ENCODE assay signal across 9 mouse cellular contexts in genomic region chr9:35318537-35319172, GRCm38 (mm10). TPM values are rescaled to one million over a fixed set of nuclear protein-coding genes. Genes with fewer than 3 reads are reported as not detected.
A peak's percentile ranks its signal among the peaks of the same experiment; 100 is the strongest.
DNase-seq lines count a peak whose midpoint lies in the region; ATAC-seq lines count a peak whose summit lies in the region.
"Had no signal": no experiment of that assay in that cellular context is flagged by ENCODE, and none has a peak within 500 bp of the region (broad histone marks: within the 10 kb centered on the region; RNA-seq: fewer than 3 reads in every experiment).

No protein-coding gene starts in this region.

- no peak overlapping the region for H3K4me3 ChIP-seq in forebrain, embryonic 12.5 days (replicated peaks)
- no peak overlapping the region for H3K4me3 ChIP-seq in stomach, embryonic 14.5 days (ENCODE audit: low read depth, low read length)
- H3K4me3 ChIP-seq: megakaryocyte, embryonic 14.5 days had no signal

- DNase-seq in lung, adult 18-20 months: peak; percentile 26 to 35
- DNase-seq in lung, postnatal 25 days (ENCODE audit: low spot score): no peak
- peak; percentile 76 for DNase-seq in kidney, postnatal 10 days
- DNase-seq in gastrocnemius, adult 18-20 months (ENCODE audit: low spot score): no peak
- no peak for DNase-seq in heart, postnatal 36 days
- DNase-seq in gastrocnemius, postnatal 14 days: no peak

- intact Hi-C loops in heart, postnatal 36 days (cut with DNase I): no loop called here
- intact Hi-C loops in gastrocnemius, postnatal 14 days (cut with DNase I; ENCODE audit: low total_unique reads): no loop called here

- no peaks in the 10 kb centered on the region for H3K36me3 ChIP-seq in forebrain, embryonic 12.5 days (replicated peaks)
- H3K36me3 ChIP-seq in stomach, embryonic 14.5 days (ENCODE audit: control insufficient read depth, insufficient read depth, low read length): no peaks in the 10 kb centered on the region

- H3K9ac ChIP-seq in forebrain, embryonic 12.5 days: no peak overlapping the region
- no peak overlapping the region for H3K9ac ChIP-seq in stomach, embryonic 14.5 days (replicated peaks; ENCODE audit: low read depth, low read length)

- H3K27ac ChIP-seq in forebrain, embryonic 12.5 days: peak overlapping the region; percentile 20; the same call in 1 of the 2 replicates
- peak overlapping the region; percentile 39; the same call in 1 of the 2 replicates for H3K27ac ChIP-seq in stomach, embryonic 14.5 days (ENCODE audit: low read length)

- H3K4me2 ChIP-seq in forebrain, embryonic 12.5 days: no peak overlapping the region
- no peak overlapping the region for H3K4me2 ChIP-seq in stomach, embryonic 14.5 days (replicated peaks; ENCODE audit: low read depth, low read length)

- 24% methylated on average over 9 of the region's 9 CpGs for WGBS in forebrain, embryonic 12.5 days
- 21% methylated on average over 9 of the region's 9 CpGs for WGBS in stomach, embryonic 14.5 days

- H3K27me3 ChIP-seq in forebrain, embryonic 12.5 days: peaks cover 71% of the 10 kb centered on the region
- H3K27me3 ChIP-seq in stomach, embryonic 14.5 days (ENCODE audit: control insufficient read depth, insufficient read depth, low read length): no peaks in the 10 kb centered on the region

- no peaks in the 10 kb centered on the region for H3K9me3 ChIP-seq in forebrain, embryonic 12.5 days
- no peaks in the 10 kb centered on the region for H3K9me3 ChIP-seq in stomach, embryonic 14.5 days (ENCODE audit: control insufficient read depth, low read depth, low read length)
- H3K9me3 ChIP-seq: megakaryocyte, embryonic 14.5 days had no signal

- peaks cover 46% of the 10 kb centered on the region for H3K4me1 ChIP-seq in forebrain, embryonic 12.5 days
- H3K4me1 ChIP-seq in stomach, embryonic 14.5 days (ENCODE audit: control insufficient read depth, insufficient read depth, low read length): peaks cover 26% of the 10 kb centered on the region
- H3K4me1 ChIP-seq: megakaryocyte, embryonic 14.5 days had no signal

- ATAC-seq in forebrain, embryonic 12.5 days (ENCODE audit: low FRiP score): peak; percentile 40; the same call in 1 of the 2 replicates
- ATAC-seq in stomach, embryonic 14.5 days (ENCODE audit: insufficient number of reproducible peaks, insufficient read depth, low FRiP score, low read depth): peak; percentile 43

RNA-seq across cellular contexts. Expression of gene Rpusd4, which starts 51.0 kb away (rescaled TPM):
- 25.6 and 27.9 TPM in 2 replicates for polyA plus RNA-seq in forebrain, embryonic 12.5 days (2016; fragmentation: Nextera tagmentation; extraction: Ambion mirVana)
- polyA plus RNA-seq in stomach, embryonic 14.5 days (2014; fragmentation: Nextera tagmentation; extraction: Ambion mirVana): 28.2 and 30.5 TPM in 2 replicates
- total RNA-seq in gastrocnemius, adult 18-20 months (2021): 1 to 10 TPM; 7.0 TPM
- total RNA-seq in heart, postnatal 36 days (2021): 10 to 100 TPM; 12.6 to 15.3 TPM
- total RNA-seq in gastrocnemius, postnatal 14 days (2021): 1 to 10 TPM; 6.7 to 6.8 TPM

RNA-seq across cellular contexts. Expression of gene Fam118b, which starts 51.0 kb away (rescaled TPM):
- 73.9 TPM in 2 replicates for polyA plus RNA-seq in forebrain, embryonic 12.5 days (2016; fragmentation: Nextera tagmentation; extraction: Ambion mirVana)
- polyA plus RNA-seq in stomach, embryonic 14.5 days (2014; fragmentation: Nextera tagmentation; extraction: Ambion mirVana): 34.1 and 36.6 TPM in 2 replicates
- 10 to 100 TPM; 22.6 to 28.3 TPM for total RNA-seq in gastrocnemius, adult 18-20 months (2021)
- 10 to 100 TPM; 13.4 to 17.1 TPM for total RNA-seq in heart, postnatal 36 days (2021)
- total RNA-seq in gastrocnemius, postnatal 14 days (2021): 10 to 100 TPM; 18.1 to 19.8 TPM

Comparison
In these comparisons a context has a peak if more than half of its experiments do, and no peak if none do; other contexts are left out.
1. DNase-seq: peak in lung, adult 18-20 months (2 of 2) and kidney, postnatal 10 days (single experiment); none in lung, postnatal 25 days (single experiment), gastrocnemius, adult 18-20 months (single experiment), heart, postnatal 36 days (0 of 2) and gastrocnemius, postnatal 14 days (single experiment).